Mouse (Mus musculus) midbrain, embryonic 10.5 days (tissue): ENCODE data around the gene Oca2. TPM values are rescaled to one million over a fixed set of nuclear protein-coding genes. Genes with fewer than 3 reads are reported as not detected.

Experiments used
- DNase-seq: peaks from one replicate; pipeline ENCODE4 v3.0.0-alpha.2; 2017; ENCODE audit warnings: low spot score
- H3K27ac ChIP-seq: fragments of 300-500 bp; sonication (generic); replicated peaks from 2 replicates; pipeline ENCODE4 v1.5.1; 2016; ENCODE audit warnings: mild to moderate bottlenecking
- H3K27me3 ChIP-seq: fragments of 300-500 bp; sonication (generic); 2 replicates; pipeline ENCODE4 v1.6.1; 2016; ENCODE audit warnings: low read depth, mild to moderate bottlenecking; ENCODE audit not compliant: poor library complexity, severe bottlenecking
- H3K36me3 ChIP-seq: fragments of 300-500 bp; sonication (generic); 2 replicates; pipeline ENCODE4 v1.6.1; 2016; ENCODE audit warnings: mild to moderate bottlenecking, moderate library complexity
- H3K4me1 ChIP-seq: fragments of 300-500 bp; sonication (generic); 2 replicates; pipeline ENCODE4 v1.6.1; 2016
- H3K4me3 ChIP-seq: fragments of 300-500 bp; sonication (generic); 2 replicates; pipeline ENCODE4 v1.5.1; 2016; ENCODE audit warnings: mild to moderate bottlenecking, moderate library complexity
- H3K9me3 ChIP-seq: fragments of 300-500 bp; sonication (generic); replicated peaks from 2 replicates; pipeline ENCODE4 v1.6.1; 2016; ENCODE audit warnings: mild to moderate bottlenecking
- WGBS: fragments of 180-500 bp; shearing (Covaris S2); methylation state at CpG from one replicate; pipeline ENCODE4 v1.1.7; 2016; 5-methylcytosine and 5-hydroxymethylcytosine counted together
- polyA plus RNA-seq: library from polyadenylated mRNA; unstranded; fragments of >200 nt; fragmentation: Nextera tagmentation; extraction: Ambion mirVana; gene quantifications from 2 replicates; pipeline ENCODE4 v1.2.1, GENCODE M21; 2016

Oca2 gene
- polyA plus RNA-seq, 1 experiment from 2014 or later: 0.73 TPM

GRCm38 (mm10) chr7:56291468-56292115 is 52.0 kb downstream of the Oca2 start:
- peak; percentile 61 for DNase-seq
- Histone ChIP-seq H3K36me3 (no peaks in the 10 kb centered on the region), H3K27ac (no peak overlapping the region), H3K4me1 (no peaks in the 10 kb centered on the region), H3K9me3 (no peaks in the 10 kb centered on the region), H3K4me3 (no peak overlapping the region), H3K27me3 (no peaks in the 10 kb centered on the region)
- WGBS: 50% methylated on average over 6 of the region's 6 CpGs

DNA sequence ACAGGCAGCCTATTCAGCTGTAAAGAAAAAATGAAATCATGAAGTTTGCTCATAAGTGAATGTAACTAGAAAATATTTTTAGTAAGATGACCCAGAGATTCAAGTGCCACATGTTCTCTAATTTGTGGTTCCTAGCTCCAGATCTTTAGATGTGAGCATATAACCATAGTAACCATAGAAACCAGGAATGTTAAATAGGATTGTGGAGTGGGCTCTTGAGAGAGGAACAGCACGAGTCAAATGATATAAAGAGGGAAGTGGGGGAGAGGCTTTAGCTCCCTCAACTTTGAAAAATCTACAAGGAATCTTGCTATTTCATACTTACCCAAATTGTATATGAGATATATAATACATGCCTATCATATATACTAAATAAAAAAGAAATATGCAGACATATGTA is 64.8 kb downstream of the Oca2 start:
- Histone ChIP-seq H3K4me1 (0 out of 2 replicates have a peak, but pooled peaks cover 2% of the 10 kb centered on the region), H3K36me3 (no peaks in the 10 kb centered on the region), H3K27ac (no peak overlapping the region), H3K9me3 (no peaks in the 10 kb centered on the region), H3K4me3 (no peak overlapping the region), H3K27me3 (no peaks in the 10 kb centered on the region)
- DNase-seq: no peak
- 16% methylated on average over 1 of the region's 1 CpGs for WGBS

DNA sequence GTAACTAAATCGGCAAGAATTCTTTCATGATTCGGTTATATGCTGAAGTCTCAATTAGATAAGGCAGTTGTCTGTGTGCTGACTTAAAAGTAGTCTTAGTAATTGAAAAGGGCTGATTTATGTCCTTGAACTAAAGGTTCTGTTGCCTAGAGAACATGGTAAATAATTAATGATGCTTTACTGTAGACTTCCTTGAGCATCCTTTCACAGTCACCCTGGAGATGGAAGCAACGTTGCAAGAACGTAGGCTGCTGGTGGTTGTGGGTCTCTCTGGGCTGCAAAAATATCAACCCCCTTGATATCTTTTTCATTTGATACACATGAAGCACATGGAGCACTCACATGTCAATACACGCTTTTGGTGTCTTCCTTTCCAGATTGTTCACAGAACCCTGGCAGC is 74.8 kb downstream of the Oca2 start:
- no peak for DNase-seq
- H3K9me3 ChIP-seq: no peaks in the 10 kb centered on the region
- H3K36me3 ChIP-seq: no peaks in the 10 kb centered on the region
- WGBS: 92% methylated on average over 5 of the region's 5 CpGs
- H3K4me1 ChIP-seq: peaks cover 6% of the 10 kb centered on the region; the same call in 1 of the 2 replicates
- H3K4me3 ChIP-seq: no peak overlapping the region
- no peak overlapping the region for H3K27ac ChIP-seq
- no peaks in the 10 kb centered on the region for H3K27me3 ChIP-seq

DNA sequence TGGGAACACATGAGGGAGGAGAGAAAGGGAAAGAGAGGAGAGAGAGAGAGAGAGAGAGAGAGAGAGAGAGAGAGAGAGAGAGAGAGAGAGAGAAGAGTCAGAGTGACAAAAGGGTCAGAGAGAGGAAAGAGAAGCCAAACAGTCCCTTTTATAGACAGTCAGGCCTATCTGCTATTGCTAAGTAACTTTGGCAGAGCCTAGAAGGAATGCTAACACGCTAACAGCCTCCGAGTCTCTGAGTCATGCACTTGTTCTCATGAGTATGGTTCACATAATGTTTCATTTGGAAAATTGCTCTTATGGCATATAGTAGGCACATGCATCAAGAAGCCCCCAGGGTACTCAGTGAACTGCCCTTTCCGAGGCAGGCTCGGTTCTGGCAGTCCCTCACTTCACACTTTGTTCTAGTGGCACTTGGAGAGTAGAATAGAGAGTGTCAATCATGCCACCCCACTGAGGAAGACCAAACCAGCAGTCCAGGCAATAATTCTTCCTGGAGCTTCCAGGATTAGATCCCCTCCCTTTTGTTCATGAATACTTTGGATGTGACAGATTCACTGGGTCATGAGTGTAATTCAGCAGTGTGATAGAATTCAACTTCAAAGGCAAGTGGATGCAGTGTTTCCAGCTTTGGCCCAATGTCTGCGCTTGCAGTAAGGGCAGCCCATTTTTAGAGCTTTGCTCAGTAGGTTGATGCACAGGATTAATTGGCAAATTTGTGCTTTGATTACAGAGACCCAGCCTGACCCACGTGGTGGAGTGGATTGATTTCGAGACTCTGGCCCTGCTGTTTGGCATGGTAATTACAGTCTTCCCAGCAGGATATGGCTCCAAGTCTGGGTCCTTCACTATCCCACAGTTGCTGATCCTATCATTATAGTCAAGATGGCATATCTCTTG is 76.3 kb downstream of the Oca2 start:
- H3K27me3 ChIP-seq: no peaks in the 10 kb centered on the region
- H3K27ac ChIP-seq: no peak overlapping the region
- H3K4me1 ChIP-seq: peaks cover 6% of the 10 kb centered on the region; the same call in 1 of the 2 replicates
- no peaks in the 10 kb centered on the region for H3K36me3 ChIP-seq
- no peak for DNase-seq
- 68% methylated on average over 7 of the region's 7 CpGs for WGBS
- no peak overlapping the region for H3K4me3 ChIP-seq
- no peaks in the 10 kb centered on the region for H3K9me3 ChIP-seq

DNA sequence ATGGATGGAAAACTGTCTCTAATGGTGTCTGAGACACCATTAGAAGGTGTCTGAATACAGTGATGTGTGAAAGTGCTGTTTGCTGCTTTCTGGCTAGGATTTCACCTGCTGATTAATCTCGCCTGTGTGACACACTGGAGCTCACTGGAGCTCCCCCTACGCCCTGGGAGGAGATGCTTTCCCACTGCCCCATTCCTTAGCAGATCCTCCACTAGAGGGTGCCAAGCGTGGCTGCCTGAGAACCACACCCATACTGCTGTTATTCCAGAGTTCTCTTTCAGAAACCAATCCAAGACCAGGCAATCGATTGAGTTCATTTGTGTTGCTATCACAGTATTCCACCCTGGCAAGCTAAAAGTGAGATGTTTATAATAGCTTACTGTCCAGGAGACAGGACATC is 88.2 kb downstream of the Oca2 start:
- H3K4me1 ChIP-seq: no peaks in the 10 kb centered on the region
- no peaks in the 10 kb centered on the region for H3K9me3 ChIP-seq
- no peak overlapping the region for H3K4me3 ChIP-seq
- DNase-seq: no peak
- H3K27me3 ChIP-seq: no peaks in the 10 kb centered on the region
- WGBS: 53% methylated on average over 4 of the region's 4 CpGs
- no peaks in the 10 kb centered on the region for H3K36me3 ChIP-seq
- no peak overlapping the region for H3K27ac ChIP-seq

- WGBS: 62% methylated on average over 3 of the region's 3 CpGs
- no peaks in the 10 kb centered on the region for H3K36me3 ChIP-seq
- peak; percentile 15 for DNase-seq
- no peak overlapping the region for H3K4me3 ChIP-seq
- H3K9me3 ChIP-seq: no peaks in the 10 kb centered on the region
- H3K4me1 ChIP-seq: no peaks in the 10 kb centered on the region
- H3K27ac ChIP-seq: no peak overlapping the region
- no peaks in the 10 kb centered on the region for H3K27me3 ChIP-seq
These were observed 109.0 kb downstream of the Oca2 start for GRCm38 (mm10) chr7:56348528-56348927.

DNA sequence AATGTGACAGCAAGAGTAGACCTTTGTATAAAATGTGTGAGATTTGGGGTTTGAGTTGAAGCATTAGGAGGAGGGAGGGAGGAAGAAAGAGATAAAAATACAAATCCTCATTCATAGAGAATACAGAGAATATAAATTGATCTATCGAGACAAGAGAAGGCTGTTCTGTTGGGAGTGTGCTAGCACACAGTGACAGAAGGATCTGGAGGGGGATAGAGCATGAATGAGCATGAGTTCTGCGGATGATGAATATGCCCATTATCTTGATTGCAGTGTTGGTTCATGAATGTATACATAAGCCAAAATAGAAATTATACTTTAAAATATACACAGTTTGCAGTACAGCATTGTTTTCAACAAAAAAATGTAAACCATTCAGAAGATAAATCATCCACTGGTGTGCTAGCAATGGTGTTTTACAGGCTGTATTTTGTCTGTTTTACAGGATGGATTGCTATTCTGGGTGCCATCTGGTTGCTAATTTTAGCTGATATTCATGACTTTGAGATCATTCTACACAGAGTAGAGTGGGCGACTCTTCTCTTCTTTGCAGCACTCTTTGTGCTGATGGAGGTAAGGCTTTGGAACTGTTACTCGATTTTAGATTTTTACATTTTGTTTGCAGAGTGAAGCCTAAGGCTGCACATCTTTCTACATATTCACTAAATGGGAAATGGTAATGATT is 117.2 kb downstream of the Oca2 start:
- Histone ChIP-seq H3K36me3 (no peaks in the 10 kb centered on the region), H3K27ac (no peak overlapping the region), H3K9me3 (no peaks in the 10 kb centered on the region), H3K4me1 (no peaks in the 10 kb centered on the region), H3K4me3 (no peak overlapping the region), H3K27me3 (no peaks in the 10 kb centered on the region)
- WGBS: 90% methylated on average over 4 of the region's 4 CpGs
- DNase-seq: no peak

DNA sequence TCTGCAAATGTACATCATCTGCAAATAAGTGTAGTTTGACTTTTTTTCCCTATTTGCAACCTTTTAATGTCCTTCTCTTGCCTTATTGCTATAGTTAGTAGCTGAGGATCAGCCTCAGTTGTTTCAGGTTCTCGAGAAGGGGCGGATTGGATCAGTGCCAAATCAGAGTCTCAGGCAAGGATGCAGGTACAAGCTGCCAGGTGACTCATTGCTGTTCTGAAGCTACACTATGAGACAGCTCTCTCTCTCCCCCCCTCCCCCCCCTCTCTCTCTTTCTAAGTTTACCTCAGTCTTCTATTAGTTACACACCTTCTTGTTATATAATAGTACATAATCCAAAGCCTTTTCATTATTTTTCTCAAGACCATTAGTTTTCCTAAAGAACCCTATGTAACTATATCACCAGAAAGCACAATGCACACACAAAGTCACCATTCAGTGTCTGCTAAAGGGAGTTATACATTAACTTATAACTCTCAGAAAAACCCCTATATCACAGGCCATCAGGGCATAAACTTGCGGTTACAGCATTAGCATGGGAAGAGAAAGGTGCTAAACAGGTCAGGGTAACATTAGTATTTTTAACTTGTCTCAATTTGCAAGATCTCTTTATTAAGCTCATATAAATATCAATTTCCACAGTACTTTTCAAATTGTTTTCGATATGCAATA is 142.3 kb downstream of the Oca2 start:
- Histone ChIP-seq H3K9me3 (no peaks in the 10 kb centered on the region), H3K4me1 (no peaks in the 10 kb centered on the region), H3K4me3 (no peak overlapping the region), H3K27ac (no peak overlapping the region), H3K36me3 (no peaks in the 10 kb centered on the region), H3K27me3 (no peaks in the 10 kb centered on the region)
- 88% methylated on average over 4 of the region's 4 CpGs for WGBS
- DNase-seq: no peak

- 90% methylated on average over 1 of the region's 1 CpGs for WGBS
- no peak for DNase-seq
- H3K9me3 ChIP-seq: no peaks in the 10 kb centered on the region
These were observed 143.1 kb downstream of the Oca2 start for GRCm38 (mm10) chr7:56382706-56383105.

GRCm38 (mm10) chr7:56388295-56388694 is 148.7 kb downstream of the Oca2 start:
- WGBS: 79% methylated on average over 2 of the region's 2 CpGs
- Histone ChIP-seq H3K36me3 (no peaks in the 10 kb centered on the region), H3K27ac (no peak overlapping the region), H3K9me3 (no peaks in the 10 kb centered on the region), H3K4me1 (no peaks in the 10 kb centered on the region), H3K27me3 (no peaks in the 10 kb centered on the region), H3K4me3 (no peak overlapping the region)
- DNase-seq: no peak

More at GRCm38 (mm10) chr7:56382706-56383105, 143.1 kb downstream of the Oca2 start:
- Histone ChIP-seq H3K4me3 (no peak overlapping the region), H3K27ac (no peak overlapping the region), H3K36me3 (no peaks in the 10 kb centered on the region), H3K4me1 (no peaks in the 10 kb centered on the region), H3K27me3 (no peaks in the 10 kb centered on the region)

- Histone ChIP-seq H3K36me3 (no peaks in the 10 kb centered on the region), H3K27ac (no peak overlapping the region), H3K4me3 (no peak overlapping the region), H3K27me3 (no peaks in the 10 kb centered on the region), H3K4me1 (0 out of 2 replicates have a peak, but pooled peaks cover 4% of the 10 kb centered on the region), H3K9me3 (no peaks in the 10 kb centered on the region)
- DNase-seq: no peak
- 53% methylated on average over 6 of the region's 6 CpGs for WGBS
These were observed 178.7 kb downstream of the Oca2 start for GRCm38 (mm10) chr7:56418182-56418836.
